Mouse (Mus musculus) G1E (cell line): ENCODE measurements around the gene Msh5.

Experiments used
- CTCF ChIP-seq: IDR thresholded peaks from 2 replicates; pipeline ENCODE4 v1.5.1; 2012; ENCODE audit warnings: low read depth, low read length, inconsistent platforms, mixed read lengths
- TAL1 ChIP-seq: conservative IDR thresholded peaks from 2 replicates; pipeline ENCODE4 v1.6.1; 2012; ENCODE audit warnings: low read depth, low read length, inconsistent platforms, mixed read lengths

GRCm38 (mm10) chr17:35077786-35078233 is 31.3 kb upstream of the Msh5 start, which contains the start of gene Ly6g6d:
- TF ChIP-seq TAL1, result no peak
- no peak for TF ChIP-seq CTCF
